Mouse (Mus musculus) bone marrow macrophage, adult 2 months (primary cell): ENCODE data around the gene Prpf8.

Experiments used
- CTCF ChIP-seq: IDR thresholded peaks from 2 replicates; pipeline ENCODE4 v1.5.1; 2012; ENCODE audit warnings: low read depth, mild to moderate bottlenecking, low read length, moderate library complexity
- POLR2A ChIP-seq: IDR thresholded peaks from 2 replicates; pipeline ENCODE4 v1.6.1; 2012; ENCODE audit warnings: mild to moderate bottlenecking, low read depth, low read length, borderline replicate concordance

- TF ChIP-seq CTCF (no peak), POLR2A (no peak)
These were observed 63.1 kb downstream of the Prpf8 start for GRCm38 (mm10) chr11:75549658-75550111.
